Comparison of ENCODE assay signal across 8 mouse cellular contexts in the genomic region with DNA sequence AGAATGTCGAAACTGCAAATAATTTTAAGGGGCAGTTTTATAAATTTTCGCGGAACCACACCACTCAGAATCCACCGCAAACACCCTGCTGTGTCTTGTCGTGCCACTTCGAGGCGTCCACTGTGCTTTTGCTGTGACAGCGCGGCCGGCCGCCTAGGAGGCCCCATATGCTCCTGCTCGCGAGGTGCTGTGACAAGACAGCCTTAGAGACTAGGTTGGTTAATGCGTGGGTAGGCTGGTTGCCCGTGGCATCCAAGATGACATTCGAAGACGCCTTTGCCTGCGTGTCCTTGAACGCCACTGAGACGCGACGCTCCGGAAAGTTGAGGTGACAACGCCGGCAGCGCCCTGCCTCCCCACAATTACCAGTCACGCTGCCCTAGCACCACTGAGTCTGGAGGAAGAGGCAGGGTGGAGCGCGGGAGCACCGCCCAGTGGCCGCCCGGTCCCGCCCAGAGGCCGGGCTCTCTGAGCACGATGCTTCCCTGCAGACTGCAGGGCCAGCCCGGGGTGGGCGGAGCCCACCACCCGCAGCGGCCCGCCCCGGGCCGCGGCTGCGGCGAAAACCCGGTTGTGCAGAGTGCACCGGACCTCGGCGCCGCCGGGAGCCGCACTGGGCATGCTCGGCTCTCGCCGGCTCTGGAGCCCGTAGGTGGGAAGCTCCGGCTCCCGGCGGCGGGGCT. TPM values are rescaled to one million over a fixed set of nuclear protein-coding genes. Genes with fewer than 3 reads are reported as not detected.
DNase-seq lines count a peak whose midpoint lies in the region; ATAC-seq and TF ChIP-seq lines count a peak whose summit lies in the region.

Gene Mfap3l (plus strand): TSS at position 578 of the 683 bp plus-strand sequence.

- H3K4me3 ChIP-seq in layer of hippocampus, adult 2 months, result peak within 1 kb of the TSS; percentile 67
- H3K4me3 ChIP-seq in lung, adult 2 months (replicated peaks; ENCODE audit: extremely low read depth, low read depth, low read length), result peak within 1 kb of the TSS; percentile 94
- H3K4me3 ChIP-seq in neural tube, embryonic 15.5 days (replicated peaks), result peak within 1 kb of the TSS; percentile 70

- H3K9me3 ChIP-seq in neural tube, embryonic 15.5 days (replicated peaks), result no peaks in the 10 kb centered on the region

- TF ChIP-seq CTCF in layer of hippocampus, adult 2 months (conservative IDR thresholded peaks at IDR 0.05), result no peak; the same call in 1 of the 2 replicates
- TF ChIP-seq CTCF in lung, adult 2 months (IDR thresholded peaks at IDR 0.05; ENCODE audit: insufficient read depth, low read length), result no peak

- peak within 1 kb of the TSS; percentile 70 for H3K9ac ChIP-seq in neural tube, embryonic 15.5 days (replicated peaks)

- H3K27me3 ChIP-seq in neural tube, embryonic 15.5 days (replicated peaks), result peaks cover 11% of the 10 kb centered on the region; the same call in 1 of the 2 replicates

- H3K27ac ChIP-seq in layer of hippocampus, adult 2 months, result peak within 1 kb of the TSS; percentile 98
- H3K27ac ChIP-seq in neural tube, embryonic 15.5 days (replicated peaks), result peak within 1 kb of the TSS; percentile 79

- under 1% methylated on average over 59 of the region's 60 CpGs for WGBS in lung, adult 2 months
- WGBS in neural tube, embryonic 15.5 days, result under 1% methylated on average over 60 of the region's 60 CpGs

- H3K4me1 ChIP-seq in lung, adult 2 months (ENCODE audit: control insufficient read depth, insufficient read depth, low read length), result peaks cover 9% of the 10 kb centered on the region; the same call in 1 of the 2 replicates
- H3K4me1 ChIP-seq in neural tube, embryonic 15.5 days, result peaks cover 23% of the 10 kb centered on the region

- TF ChIP-seq POLR2A in lung, adult 2 months (IDR thresholded peaks at IDR 0.05; ENCODE audit: borderline replicate concordance, extremely low read depth, low read depth, low read length), result peak; percentile 49; the same call in 1 of the 2 replicates

- ATAC-seq in neural tube, embryonic 15.5 days (ENCODE audit: low FRiP score), result peak; percentile 97

- DNase-seq in Muller cell, postnatal 12 days (ENCODE audit: inconsistent ontology term), result peak; percentile 98
- peak; percentile 93 for DNase-seq in cerebellum, adult 9-10 months
- peak; percentile 96 for DNase-seq in forelimb bud, embryonic 11.5 days (ENCODE audit: low read depth, low spot score)
- DNase-seq in heart, postnatal 4 days, result peak; percentile 90
- DNase-seq in layer of hippocampus, adult 2 months (ENCODE audit: low spot score in 2 of 2), result peak; percentile 92 to 93
- peak; percentile 83 for DNase-seq in lung, adult 2 months
- peak; percentile 92 for DNase-seq in testis, postnatal 10 days (ENCODE audit: low spot score)

- peak within 1 kb of the TSS; percentile 96 for H3K4me2 ChIP-seq in neural tube, embryonic 15.5 days

- H3K36me3 ChIP-seq in neural tube, embryonic 15.5 days, result no peaks in the 10 kb centered on the region

RNA-seq across cellular contexts. Expression of gene Mfap3l, which starts in this region (rescaled TPM):
- 1 to 10 TPM; 3.6 to 4.2 TPM for total RNA-seq in heart, postnatal 4 days (2021)
- total RNA-seq in layer of hippocampus, adult 2 months (2021), result 10 to 100 TPM; 44.7 to 48.7 TPM
- polyA plus RNA-seq in lung, adult 2 months (2012; rRNA removed), result 6.0 and 10.7 TPM in 2 replicates
- polyA plus RNA-seq in neural tube, embryonic 15.5 days (2015; fragmentation: Nextera tagmentation; extraction: Ambion mirVana), result 5.6 and 5.7 TPM in 2 replicates

Comparison
In these comparisons a context has a peak if more than half of its experiments do, and no peak if none do; other contexts are left out.
1. Peak in every context shown above with its lines: DNase-seq, ATAC-seq, H3K4me3 ChIP-seq and H3K27ac ChIP-seq.
2. RNA of gene Mfap3l (total RNA-seq): 44.7 to 48.7 TPM in layer of hippocampus, adult 2 months; 3.6 to 4.2 TPM in heart, postnatal 4 days; every median in the first group is over 4 times any median in the second.